Mouse (Mus musculus) MEL (cell line): ENCODE results near the gene Hba-a2. TPM values are rescaled to one million over a fixed set of nuclear protein-coding genes. Genes with fewer than 3 reads are reported as not detected.
A peak's percentile ranks its signal among the peaks of the same experiment; 100 is the strongest.

ENCODE experiments used
- DNase-seq: peaks from one replicate; pipeline ENCODE4 v3.0.0; 2011; ENCODE audit warnings: low read depth, low spot score
- H3K27ac ChIP-seq: 2 replicates; pipeline ENCODE4 v1.5.1; 2012; ENCODE audit warnings: low read depth, mild to moderate bottlenecking, control low read depth, low read length, moderate library complexity; ENCODE audit not compliant: control insufficient read depth
- H3K27me3 ChIP-seq, 2 experiments: fragments of 150-350 bp in 1 of 2; sonication (generic) in 1 of 2; 2 replicates each; pipeline ENCODE4 v1.6.1; 2012; ENCODE audit warnings: low read length in 2 of 2, mild to moderate bottlenecking in 2 of 2, improper control_type of control experiment in 1 of 2, moderate library complexity in 1 of 2; ENCODE audit not compliant: insufficient read depth in 2 of 2, control insufficient read depth in 1 of 2
- H3K36me3 ChIP-seq, 2 experiments: 2 replicates each; pipeline ENCODE4 v1.6.1; 2012 to 2014; ENCODE audit warnings: low read length in 2 of 2, improper control_type of control experiment in 1 of 2, inconsistent platforms in 1 of 2, mild to moderate bottlenecking in 1 of 2; ENCODE audit not compliant: insufficient read depth in 2 of 2, control insufficient read depth in 1 of 2
- H3K4me1 ChIP-seq, 2 experiments: fragments of 150-350 bp in 1 of 2; sonication (generic) in 1 of 2; 2 replicates each; pipeline ENCODE4 v1.6.1; 2012; ENCODE audit warnings: low read length in 2 of 2, improper control_type of control experiment in 1 of 2, mild to moderate bottlenecking in 1 of 2; ENCODE audit not compliant: insufficient read depth in 2 of 2, control insufficient read depth in 1 of 2
- H3K4me3 ChIP-seq, 2 experiments: fragments of 150-350 bp in 1 of 2; sonication (generic) in 1 of 2; 2 replicates each; pipeline ENCODE4 v1.5.1; 2012; ENCODE audit warnings: low read depth in 2 of 2, low read length in 2 of 2, mild to moderate bottlenecking in 2 of 2, moderate library complexity in 2 of 2, control low read depth in 1 of 2, improper control_type of control experiment in 1 of 2; ENCODE audit not compliant: control insufficient read depth in 1 of 2, insufficient read depth in 1 of 2
- H3K79me2 ChIP-seq: 2 replicates; pipeline ENCODE4 v1.6.1; 2012; ENCODE audit warnings: mild to moderate bottlenecking, low read length, moderate library complexity; ENCODE audit not compliant: control insufficient read depth, poor library complexity, insufficient read depth
- H3K9ac ChIP-seq: 2 replicates; pipeline ENCODE4 v1.6.1; 2012; ENCODE audit warnings: low read depth, mild to moderate bottlenecking, control low read depth, low read length, moderate library complexity; ENCODE audit not compliant: control insufficient read depth, poor library complexity, severe bottlenecking
- H3K9me3 ChIP-seq: fragments of 150-350 bp; sonication (generic); replicated peaks from 2 replicates; pipeline ENCODE4 v1.6.1; 2012; ENCODE audit warnings: mild to moderate bottlenecking, low read length, improper control_type of control experiment, moderate library complexity; ENCODE audit not compliant: insufficient read depth
- CHD2 ChIP-seq: IDR thresholded peaks from 2 replicates; pipeline ENCODE4 v1.6.1; 2011; ENCODE audit warnings: low read length, improper control_type of control experiment
- CTCF ChIP-seq, 3 experiments: IDR thresholded peaks in 2 of 3; conservative IDR thresholded peaks in 1 of 3; 2 replicates each; pipeline ENCODE4 v1.5.1; 2011 to 2012; ENCODE audit warnings: low read length in 3 of 3, low read depth in 2 of 3, mild to moderate bottlenecking in 2 of 3, improper control_type of control experiment in 1 of 3, inconsistent platforms in 1 of 3, mixed read lengths in 1 of 3, moderate library complexity in 1 of 3; ENCODE audit not compliant: control insufficient read depth in 1 of 3, insufficient read depth in 1 of 3, poor library complexity in 1 of 3, severe bottlenecking in 1 of 3
- E2F4 ChIP-seq: IDR thresholded peaks from 2 replicates; pipeline ENCODE4 v1.6.1; 2011; ENCODE audit warnings: low read depth, low read length, improper control_type of control experiment, borderline replicate concordance
- ELF1 ChIP-seq: IDR thresholded peaks from 2 replicates; pipeline ENCODE4 v1.6.1; 2014; ENCODE audit warnings: low read depth, mild to moderate bottlenecking, inconsistent platforms, low read length, improper control_type of control experiment, moderate library complexity
- GATA1 ChIP-seq: IDR thresholded peaks from 2 replicates; pipeline ENCODE4 v1.6.1; 2011; ENCODE audit warnings: low read depth, low read length, improper control_type of control experiment
- HCFC1 ChIP-seq: IDR thresholded peaks from 2 replicates; pipeline ENCODE4 v1.6.1; 2012; ENCODE audit warnings: low read depth, mild to moderate bottlenecking, inconsistent platforms, low read length, improper control_type of control experiment, moderate library complexity
- JUND ChIP-seq: IDR thresholded peaks from 2 replicates; pipeline ENCODE4 v1.6.1; 2011; ENCODE audit warnings: low read depth, mild to moderate bottlenecking, improper control_type of control experiment, low read length
- KAT2A ChIP-seq: conservative IDR thresholded peaks from 2 replicates; pipeline ENCODE4 v1.6.1; 2012; ENCODE audit warnings: low read depth, low read length, improper control_type of control experiment, inconsistent platforms
- MAFK ChIP-seq: IDR thresholded peaks from 2 replicates; pipeline ENCODE4 v1.6.1; 2011; ENCODE audit warnings: low read depth, mild to moderate bottlenecking, low read length, improper control_type of control experiment, borderline replicate concordance
- MAX ChIP-seq: IDR thresholded peaks from 2 replicates; pipeline ENCODE4 v1.6.1; 2011; ENCODE audit warnings: low read length, improper control_type of control experiment
- MAZ ChIP-seq: IDR thresholded peaks from 2 replicates; pipeline ENCODE4 v1.6.1; 2012; ENCODE audit warnings: low read depth, mild to moderate bottlenecking, inconsistent platforms, low read length, improper control_type of control experiment
- MXI1 ChIP-seq: IDR thresholded peaks from 2 replicates; pipeline ENCODE4 v1.6.1; 2011; ENCODE audit warnings: mild to moderate bottlenecking, low read depth, low read length, improper control_type of control experiment
- MYB ChIP-seq: IDR thresholded peaks from 2 replicates; pipeline ENCODE4 v1.6.1; 2011; ENCODE audit warnings: mild to moderate bottlenecking, low read depth, low read length, improper control_type of control experiment
- NELFE ChIP-seq: IDR thresholded peaks from 2 replicates; pipeline ENCODE4 v1.6.1; 2011; ENCODE audit warnings: low read depth, low read length, improper control_type of control experiment
- POLR2A ChIP-seq, 2 experiments: IDR thresholded peaks; 2 replicates each; pipeline ENCODE4 v1.6.1; 2011 to 2012; ENCODE audit warnings: low read length in 2 of 2, mild to moderate bottlenecking in 2 of 2, control low read depth in 1 of 2, improper control_type of control experiment in 1 of 2, low read depth in 1 of 2, moderate library complexity in 1 of 2; ENCODE audit not compliant: control insufficient read depth in 1 of 2, insufficient read depth in 1 of 2, poor library complexity in 1 of 2
- POLR2AphosphoS2 ChIP-seq: IDR thresholded peaks from 2 replicates; pipeline ENCODE4 v1.6.1; 2011; ENCODE audit warnings: low read length, improper control_type of control experiment
- POLR2AphosphoS5 ChIP-seq: IDR thresholded peaks from 2 replicates; pipeline ENCODE4 v1.6.1; 2012; ENCODE audit warnings: low read depth, borderline replicate concordance, mild to moderate bottlenecking, inconsistent platforms, low read length, moderate library complexity, mixed read lengths
- RAD21 ChIP-seq: IDR thresholded peaks from 2 replicates; pipeline ENCODE4 v1.6.1; 2011; ENCODE audit warnings: mild to moderate bottlenecking, low read depth, low read length, improper control_type of control experiment
- SIN3A ChIP-seq: IDR thresholded peaks from 2 replicates; pipeline ENCODE4 v1.6.1; 2012; ENCODE audit warnings: low read length, improper control_type of control experiment, inconsistent platforms
- UBTF ChIP-seq: IDR thresholded peaks from 2 replicates; pipeline ENCODE4 v1.6.1; 2012; ENCODE audit warnings: low read depth, mild to moderate bottlenecking, inconsistent platforms, low read length, improper control_type of control experiment, moderate library complexity, borderline replicate concordance; ENCODE audit not compliant: insufficient read depth
- USF1 ChIP-seq: IDR thresholded peaks from 2 replicates; pipeline ENCODE4 v1.6.1; 2014; ENCODE audit warnings: low read depth, mild to moderate bottlenecking, inconsistent platforms, low read length, improper control_type of control experiment, moderate library complexity
- ZKSCAN1 ChIP-seq: IDR thresholded peaks from 2 replicates; pipeline ENCODE4 v1.6.1; 2012; ENCODE audit warnings: low read depth, mild to moderate bottlenecking, inconsistent platforms, low read length, improper control_type of control experiment, moderate library complexity
- polyA plus RNA-seq, 2 experiments: library from polyadenylated mRNA; stranded (reverse) in 1 of 2; unstranded in 1 of 2; fragments of >175 nt in 1 of 2; fragments of >200 nt in 1 of 2; gene quantifications; 2 replicates each; pipeline versions ENCODE4 v1.2.1 to v1.2.4; 2012; ENCODE audit warnings: low replicate concordance in 2 of 2, low read depth in 1 of 2; ENCODE audit not compliant: insufficient read length in 2 of 2, insufficient read depth in 1 of 2, missing spikeins in 1 of 2
- total RNA-seq: library from RNA; depleted of rRNA; stranded (reverse); fragments of 300-350 nt; gene quantifications from 2 replicates; pipeline ENCODE4 v1.2.3, GENCODE M21; 2012

The Hba-a2 gene
- total and polyA plus RNA-seq, 3 experiments, result 202 to 432 (median 313) TPM

GRCm38 (mm10) chr11:32266194-32266593 is 30.1 kb upstream of the Hba-a2 start:
- H3K4me1 ChIP-seq, result peaks cover 28 to 47% of the 10 kb centered on the region in 2 experiments
- H3K9me3 ChIP-seq, result no peaks in the 10 kb centered on the region
- H3K4me3 ChIP-seq, result no peak overlapping the region
- H3K79me2 ChIP-seq, result peaks cover 5% of the 10 kb centered on the region
- DNase-seq, result no peak
- H3K27ac ChIP-seq, result no peak overlapping the region
- H3K36me3 ChIP-seq, result peaks cover 0 to 48% of the 10 kb centered on the region in 2 experiments; a peak in 2 of 4 replicates
- H3K27me3 ChIP-seq, result no peaks in the 10 kb centered on the region
- TF ChIP-seq SIN3A, result no peak
- no peak for TF ChIP-seq POLR2AphosphoS2
- no peak for TF ChIP-seq CHD2
- TF ChIP-seq ELF1, result no peak
- no peak for TF ChIP-seq MYB
- no peak overlapping the region for H3K9ac ChIP-seq

- Histone ChIP-seq H3K9ac (peak overlapping the region; percentile 94), H3K9me3 (no peaks in the 10 kb centered on the region), H3K4me1 (peaks cover 28 to 47% of the 10 kb centered on the region in 2 experiments), H3K27me3 (no peaks in the 10 kb centered on the region), H3K4me3 (peak overlapping the region; percentile 89 to 96), H3K79me2 (peaks cover 5% of the 10 kb centered on the region), H3K36me3 (peaks cover 0 to 48% of the 10 kb centered on the region in 2 experiments; a peak in 2 of 4 replicates), H3K27ac (peak overlapping the region; percentile 80)
- no peak for DNase-seq
- TF ChIP-seq JUND (no peak), ZKSCAN1 (no peak), KAT2A (no peak), GATA1 (no peak), E2F4 (no peak), UBTF (no peak), ELF1 (no peak), MAFK (no peak), CTCF (IDR thresholded peaks at IDR 0.05 in 2 of 3, conservative IDR thresholded peaks at IDR 0.05 in 1 of 3; ENCODE audit: control insufficient read depth in 1 of 3, insufficient read depth in 1 of 3, low read depth in 2 of 3, low read length in 3 of 3, poor library complexity in 1 of 3, severe bottlenecking in 1 of 3) (no peak), SIN3A (no peak), MAX (no peak), RAD21 (no peak), MAZ (no peak), HCFC1 (no peak), POLR2AphosphoS5 (no peak), NELFE (no peak), USF1 (no peak), POLR2A (IDR thresholded peaks at IDR 0.05; ENCODE audit: control insufficient read depth in 1 of 2, insufficient read depth in 1 of 2, low read depth in 1 of 2, low read length in 2 of 2, poor library complexity in 1 of 2) (no peak), MXI1 (no peak)
These were observed 29.5 kb upstream of the Hba-a2 start for GRCm38 (mm10) chr11:32266776-32267175.
